Mouse (Mus musculus) midbrain, postnatal 0 days (tissue): ENCODE data around the gene Gsk3a. TPM values are rescaled to one million over a fixed set of nuclear protein-coding genes. Genes with fewer than 3 reads are reported as not detected.

Source experiments
- ATAC-seq: fragments of 200-750 bp; cut with Nextera tagmentation; 2 replicates; pipeline ENCODE4 v1.8.0; 2017; ENCODE audit warnings: moderate number of reproducible peaks, mild to moderate bottlenecking, moderate TSS enrichment, moderate library complexity; ENCODE audit not compliant: low FRiP score
- DNase-seq: peaks from one replicate; pipeline ENCODE4 v3.0.0-alpha.2; 2015; ENCODE audit warnings: low spot score
- H3K27ac ChIP-seq: fragments of 300-500 bp; sonication (generic); 2 replicates; pipeline ENCODE4 v1.5.1; 2014; ENCODE audit warnings: low read depth, mild to moderate bottlenecking, low read length, mixed read lengths
- H3K27me3 ChIP-seq: fragments of 300-500 bp; sonication (generic); 2 replicates; pipeline ENCODE4 v1.6.1; 2014; ENCODE audit warnings: low read length, control low read depth, mixed read lengths; ENCODE audit not compliant: insufficient read depth
- H3K36me3 ChIP-seq: fragments of 300-500 bp; sonication (generic); 2 replicates; pipeline ENCODE4 v1.6.1; 2014; ENCODE audit warnings: low read length, control low read depth, mixed read lengths; ENCODE audit not compliant: insufficient read depth
- H3K4me1 ChIP-seq: fragments of 300-500 bp; sonication (generic); 2 replicates; pipeline ENCODE4 v1.6.1; 2014; ENCODE audit warnings: mild to moderate bottlenecking, control low read depth, antibody characterized with exemption, low read length, mixed read lengths; ENCODE audit not compliant: insufficient read depth
- H3K4me2 ChIP-seq: fragments of 300-500 bp; sonication (generic); 2 replicates; pipeline ENCODE4 v1.6.1; 2014; ENCODE audit warnings: low read depth, mild to moderate bottlenecking, low read length, mixed read lengths; ENCODE audit not compliant: poor library complexity, severe bottlenecking
- H3K4me3 ChIP-seq: fragments of 300-500 bp; sonication (generic); 2 replicates; pipeline ENCODE4 v1.5.1; 2014; ENCODE audit warnings: low read depth, mild to moderate bottlenecking, low read length, moderate library complexity
- H3K9ac ChIP-seq: fragments of 300-500 bp; sonication (generic); replicated peaks from 2 replicates; pipeline ENCODE4 v1.6.1; 2014; ENCODE audit warnings: mild to moderate bottlenecking, low read length, moderate library complexity, mixed read lengths; ENCODE audit not compliant: poor library complexity, severe bottlenecking
- H3K9me3 ChIP-seq: fragments of 300-500 bp; sonication (generic); 2 replicates; pipeline ENCODE4 v1.6.1; 2016; ENCODE audit warnings: low read length, control low read depth
- CTCF ChIP-seq: IDR thresholded peaks from 2 replicates; pipeline ENCODE4 v1.5.1; 2016; ENCODE audit warnings: antibody characterized with exemption, mild to moderate bottlenecking
- WGBS: fragments of 180-500 bp; shearing (Covaris S2); extraction: QIAGEN DNeasy Blood & Tissue Kit; methylation state at CpG from one replicate; pipeline ENCODE4 v1.1.7; 2014; 5-methylcytosine and 5-hydroxymethylcytosine counted together
- polyA plus RNA-seq: library from polyadenylated mRNA; unstranded; fragments of >200 nt; fragmentation: Nextera tagmentation; extraction: Ambion mirVana; gene quantifications from 2 replicates; pipeline ENCODE4 v1.2.1, GENCODE M21; 2015
- total RNA-seq: library from RNA; depleted of rRNA; stranded (reverse); fragments of >200 nt; gene quantifications from 2 replicates; pipeline ENCODE4 v1.2.3, GENCODE M21; 2014

The Gsk3a gene
- total and polyA plus RNA-seq, 2 experiments from 2014 or later, result 20.6 to 169 TPM

DNA sequence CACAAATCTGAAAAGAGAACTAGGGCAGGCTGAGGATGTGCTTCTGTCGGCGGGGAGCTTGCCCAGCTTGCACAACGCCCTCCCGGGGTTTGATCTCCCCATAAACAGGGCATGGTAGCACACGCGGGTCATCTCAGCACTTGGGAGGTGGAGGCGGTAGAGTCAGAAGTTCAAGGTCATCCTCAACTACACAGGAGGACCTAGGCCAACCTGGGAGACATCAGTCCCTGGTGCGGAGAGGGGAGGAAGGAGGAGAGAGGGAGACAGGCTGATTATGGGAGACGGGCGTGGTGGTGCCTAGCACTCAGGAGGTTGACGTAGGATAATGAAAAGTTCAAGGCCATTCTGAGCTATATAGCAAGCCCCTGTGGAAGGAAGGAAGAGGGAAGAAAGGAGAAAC is 46.8 kb downstream of the Gsk3a start:
- WGBS, result 86% methylated on average over 11 of the region's 11 CpGs

DNA sequence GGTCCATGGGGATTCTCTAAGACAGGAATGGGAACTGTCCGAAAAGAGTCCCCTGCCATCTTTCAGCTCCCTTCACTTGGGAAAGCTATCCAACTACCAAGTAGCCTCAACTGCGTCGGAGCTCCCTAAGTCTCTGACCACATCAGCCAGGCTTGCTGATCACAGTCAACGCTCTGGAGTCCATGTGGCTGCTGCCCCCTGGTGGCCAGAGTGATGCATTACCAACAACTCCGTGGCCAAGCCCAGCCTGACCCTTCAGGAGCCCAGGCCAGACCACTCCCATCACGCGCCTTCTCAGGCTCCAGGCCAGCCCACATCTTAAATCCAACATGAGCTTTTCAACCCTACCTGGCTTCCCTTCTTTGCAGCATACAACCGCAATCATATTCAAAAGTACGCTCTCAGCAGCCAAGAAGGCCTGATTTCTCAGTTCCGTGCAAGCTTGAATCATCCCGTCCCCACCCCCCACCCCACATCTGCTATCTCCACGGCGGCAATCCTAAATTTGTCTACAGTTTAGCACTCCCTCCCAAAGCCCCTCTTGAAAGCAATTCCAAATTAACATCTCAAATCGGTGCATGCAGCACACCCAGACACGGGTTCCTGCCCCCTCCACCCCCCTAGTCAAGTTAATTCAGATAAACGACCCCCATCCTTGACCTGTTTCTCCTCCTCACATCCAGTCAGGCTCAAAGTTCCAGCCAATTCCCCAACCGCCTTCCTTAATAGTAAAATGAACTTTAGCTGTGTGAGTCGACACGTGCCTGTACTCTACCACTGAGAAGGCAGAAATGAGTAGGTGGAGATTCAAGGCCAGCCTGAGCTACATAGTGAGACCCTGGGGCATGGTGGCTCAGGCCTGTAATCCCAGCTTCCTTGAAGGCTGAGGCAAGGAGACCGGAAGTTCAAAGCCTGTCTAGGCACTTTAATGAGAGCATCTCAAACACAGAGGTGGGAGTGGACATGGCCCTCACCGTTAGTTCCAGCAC is 49.7 kb downstream of the Gsk3a start:
- no peak overlapping the region for H3K4me2 ChIP-seq
- H3K27me3 ChIP-seq, result peaks cover 2% of the 10 kb centered on the region; the same call in 1 of the 2 replicates
- no peak overlapping the region for H3K27ac ChIP-seq
- WGBS, result 32% methylated on average over 21 of the region's 21 CpGs
- TF ChIP-seq CTCF, result peak; percentile 99
- H3K4me3 ChIP-seq, result no peak overlapping the region
- DNase-seq (peak; percentile 93), ATAC-seq (peak; percentile 53; the same call in 1 of the 2 replicates)
- no peaks in the 10 kb centered on the region for H3K36me3 ChIP-seq
- H3K9ac ChIP-seq, result no peak overlapping the region
- H3K9me3 ChIP-seq, result no peaks in the 10 kb centered on the region
- no peaks in the 10 kb centered on the region for H3K4me1 ChIP-seq

More for the DNA sequence above, 46.8 kb downstream of the Gsk3a start:
- ATAC-seq (no peak), DNase-seq (no peak)
- H3K4me1 ChIP-seq, result no peaks in the 10 kb centered on the region
- H3K27me3 ChIP-seq, result no peaks in the 10 kb centered on the region
- H3K9ac ChIP-seq, result no peak overlapping the region
- no peaks in the 10 kb centered on the region for H3K9me3 ChIP-seq
- no peak overlapping the region for H3K4me2 ChIP-seq
- H3K36me3 ChIP-seq, result no peaks in the 10 kb centered on the region
- H3K27ac ChIP-seq, result no peak overlapping the region
- no peak for TF ChIP-seq CTCF
- H3K4me3 ChIP-seq, result no peak overlapping the region

DNA sequence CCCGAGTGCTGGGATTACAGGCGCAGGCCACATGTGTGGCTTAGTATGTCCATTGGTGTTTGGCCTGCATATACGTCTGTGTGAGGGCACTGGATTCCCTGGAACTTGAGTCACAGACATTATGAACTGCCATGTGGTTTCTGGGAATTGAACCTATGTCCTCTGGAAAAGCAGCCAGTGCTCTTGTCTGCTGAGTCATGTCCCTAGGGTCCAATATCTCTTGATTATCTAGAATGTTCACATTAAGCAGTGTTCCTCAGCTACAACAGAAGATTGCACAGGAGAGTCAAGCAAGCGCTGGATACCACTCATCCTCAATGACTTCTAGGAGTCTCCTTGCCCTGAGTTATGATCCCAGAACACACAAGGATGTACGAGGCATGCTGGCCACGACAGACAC is 53.6 kb downstream of the Gsk3a start:
- Histone ChIP-seq H3K27me3 (peaks cover 4% of the 10 kb centered on the region; the same call in 1 of the 2 replicates), H3K4me1 (no peaks in the 10 kb centered on the region), H3K9ac (no peak overlapping the region), H3K4me3 (no peak overlapping the region), H3K9me3 (no peaks in the 10 kb centered on the region), H3K27ac (no peak overlapping the region), H3K36me3 (no peaks in the 10 kb centered on the region), H3K4me2 (no peak overlapping the region)
- WGBS, result 84% methylated on average over 6 of the region's 6 CpGs
- no peak for DNase-seq
- no peak for TF ChIP-seq CTCF
- no peak for ATAC-seq

DNA sequence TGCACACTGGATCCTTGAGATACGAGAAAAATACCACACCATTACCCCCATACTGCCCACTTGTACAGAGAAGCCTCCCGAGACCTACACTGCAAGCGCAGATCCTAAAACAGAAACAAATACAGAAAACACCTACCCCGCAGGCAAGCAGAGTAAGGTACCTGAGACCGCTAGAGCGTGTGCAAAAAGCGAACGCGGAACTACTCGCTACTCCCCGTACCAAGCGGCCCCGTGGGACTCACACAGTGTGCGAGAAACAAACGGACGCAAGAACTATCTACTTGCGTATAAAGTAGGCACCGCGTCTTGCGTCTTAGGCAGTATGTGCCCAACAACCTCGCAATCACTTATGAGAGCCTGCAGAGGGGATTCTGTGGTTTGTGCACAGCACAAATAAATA is 55.8 kb downstream of the Gsk3a start:
- H3K9ac ChIP-seq, result peak overlapping the region; percentile 36
- H3K9me3 ChIP-seq, result no peaks in the 10 kb centered on the region
- peaks cover 4% of the 10 kb centered on the region; the same call in 1 of the 2 replicates for H3K27me3 ChIP-seq
- H3K36me3 ChIP-seq, result no peaks in the 10 kb centered on the region
- 5% methylated on average over 21 of the region's 21 CpGs for WGBS
- ATAC-seq, result no peak
- no peak for TF ChIP-seq CTCF
- H3K4me2 ChIP-seq, result peak overlapping the region; percentile 66
- H3K4me3 ChIP-seq, result peak overlapping the region; percentile 30
- H3K27ac ChIP-seq, result no peak overlapping the region
- DNase-seq, result peak; percentile 39
- peaks cover 6% of the 10 kb centered on the region for H3K4me1 ChIP-seq

DNA sequence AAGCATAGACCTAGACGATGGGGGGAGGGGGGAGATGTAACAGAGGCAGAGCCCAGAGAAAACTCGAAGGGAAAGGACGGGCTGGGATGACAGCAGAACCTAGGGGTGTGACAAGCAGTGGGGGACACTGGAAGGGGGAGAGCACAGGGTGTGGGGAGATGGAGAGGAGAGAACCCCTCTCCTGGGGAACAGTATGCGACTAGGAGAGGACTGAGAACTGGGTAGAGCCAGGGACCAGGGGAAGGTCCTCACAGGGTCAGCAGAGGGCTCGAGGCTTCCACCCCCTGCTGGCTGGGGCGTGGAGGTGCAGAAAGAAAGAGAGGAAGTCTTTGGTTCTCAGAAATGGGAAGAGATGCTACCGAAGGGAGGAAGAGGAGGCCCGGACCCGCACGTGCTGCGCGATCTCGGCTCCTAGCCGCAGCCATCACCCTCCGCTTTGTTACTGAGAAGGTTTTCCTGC is 56.3 kb downstream of the Gsk3a start:
- under 1% methylated on average over 15 of the region's 15 CpGs for WGBS
- TF ChIP-seq CTCF, result peak; percentile 71
- no peaks in the 10 kb centered on the region for H3K9me3 ChIP-seq
- peak overlapping the region; percentile 30 for H3K4me3 ChIP-seq
- no peak overlapping the region for H3K9ac ChIP-seq
- peak overlapping the region; percentile 66 for H3K4me2 ChIP-seq
- peaks cover 6% of the 10 kb centered on the region for H3K4me1 ChIP-seq
- H3K36me3 ChIP-seq, result no peaks in the 10 kb centered on the region
- ATAC-seq, result no peak
- peak; percentile 28 for DNase-seq
- peaks cover 4% of the 10 kb centered on the region; the same call in 1 of the 2 replicates for H3K27me3 ChIP-seq
- H3K27ac ChIP-seq, result no peak overlapping the region

DNA sequence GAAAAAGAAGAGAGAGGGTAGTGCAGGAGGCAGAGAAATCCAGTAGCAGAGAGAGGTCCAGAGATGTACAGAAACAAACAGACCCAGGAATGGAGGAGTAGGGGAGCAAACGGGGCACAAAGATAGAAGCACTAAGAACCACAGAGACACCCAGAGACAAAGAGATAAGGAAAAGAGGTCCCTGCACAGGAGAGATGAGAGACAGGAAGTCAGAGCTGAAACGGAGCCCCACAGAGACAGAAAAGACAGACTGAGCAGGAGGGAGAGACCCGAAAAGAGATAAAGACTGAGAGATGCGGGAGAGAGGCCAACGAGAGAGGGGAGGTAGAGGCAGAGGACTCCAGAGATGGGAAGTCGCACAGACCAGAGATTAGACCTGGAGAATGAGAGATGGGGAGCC is 57.1 kb downstream of the Gsk3a start:
- Histone ChIP-seq H3K9me3 (no peaks in the 10 kb centered on the region), H3K9ac (0 out of 2 replicates have a peak overlapping the region, but pooled peaks have one; percentile 95), H3K4me2 (peak overlapping the region; percentile 66), H3K27me3 (peaks cover 4% of the 10 kb centered on the region; the same call in 1 of the 2 replicates), H3K27ac (peak overlapping the region; percentile 99), H3K36me3 (no peaks in the 10 kb centered on the region), H3K4me3 (peak overlapping the region; percentile 77), H3K4me1 (peaks cover 8% of the 10 kb centered on the region)
- ATAC-seq (no peak), DNase-seq (no peak)
- TF ChIP-seq CTCF, result no peak
- 9% methylated on average over 6 of the region's 6 CpGs for WGBS
